Mouse (Mus musculus) bone marrow macrophage, adult 2 months (primary cell): ENCODE results near the gene Sp2.

ENCODE experiments used
- CTCF ChIP-seq: IDR thresholded peaks from 2 replicates; pipeline ENCODE4 v1.5.1; 2012; ENCODE audit warnings: low read depth, mild to moderate bottlenecking, low read length, moderate library complexity
- POLR2A ChIP-seq: IDR thresholded peaks from 2 replicates; pipeline ENCODE4 v1.6.1; 2012; ENCODE audit warnings: mild to moderate bottlenecking, low read depth, low read length, borderline replicate concordance

DNA sequence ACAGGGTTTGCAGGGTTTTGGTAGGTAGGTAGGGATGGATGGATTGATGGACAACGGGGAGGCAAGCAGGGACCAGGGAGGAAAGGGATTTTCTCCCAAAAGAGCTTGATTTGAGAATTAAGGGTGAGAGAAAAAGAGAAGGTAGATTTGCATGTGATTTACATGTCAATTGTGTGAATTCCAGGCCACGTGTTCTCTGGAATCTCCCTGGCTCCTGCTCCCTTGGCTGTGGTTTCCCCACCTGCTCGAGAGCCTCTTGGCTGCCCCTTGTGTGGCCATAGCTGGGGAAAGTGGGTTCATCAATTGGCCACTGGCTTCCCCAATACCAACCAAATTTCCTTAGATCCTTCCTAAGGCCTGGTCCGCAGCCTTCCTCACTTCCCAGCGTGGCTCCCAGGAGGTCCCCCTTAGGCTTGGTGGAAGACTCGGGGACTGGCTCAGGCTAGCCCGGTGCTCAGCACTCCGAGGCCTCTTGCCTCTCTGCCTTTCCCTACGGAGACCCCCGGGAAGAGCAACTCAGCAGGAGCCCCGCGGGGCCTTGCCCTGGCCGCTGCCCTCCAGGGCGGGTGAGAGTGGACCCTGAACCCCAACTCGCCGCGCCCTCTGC lies 14.1 kb upstream of the Sp2 start:
- TF ChIP-seq POLR2A, result no peak
- no peak for TF ChIP-seq CTCF
